Mouse (Mus musculus) granulocyte monocyte progenitor cell, adult 5-6 weeks (primary cell): ENCODE measurements at regions not wholly inside any gene's neighbourhood (a gene's known extent, or its start where the extent isn't known, plus 50 kb on each side); places are given as distances from the start of the nearest gene placed in this dataset.

ENCODE experiments used
- ATAC-seq: replicated peaks from 2 replicates; pipeline ENCODE4 v1.8.0; 2016; ENCODE audit warnings: mild to moderate bottlenecking, moderate TSS enrichment, inconsistent platforms; ENCODE audit not compliant: poor library complexity, severe bottlenecking

DNA sequence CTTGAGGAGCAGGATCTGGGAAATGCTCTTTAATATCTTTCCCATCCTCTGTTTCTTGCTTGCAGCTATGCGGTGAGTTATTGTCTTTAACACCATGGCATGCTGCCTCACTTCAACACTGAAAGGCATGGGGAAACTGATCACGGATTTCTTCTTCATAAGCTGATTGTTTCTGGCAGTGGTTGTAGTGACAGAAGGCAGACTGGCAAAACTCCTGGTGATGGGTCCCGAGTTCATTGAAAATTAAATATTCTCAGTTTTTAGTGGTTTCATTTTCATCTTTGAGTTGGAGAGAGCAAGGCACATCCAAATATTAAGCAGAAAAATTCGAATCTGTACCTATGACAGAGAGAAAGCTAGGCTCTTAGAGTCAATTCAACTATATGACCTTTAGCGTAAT, 617.0 kb upstream of the Kirrel3 start:
- ATAC-seq = no peak

DNA sequence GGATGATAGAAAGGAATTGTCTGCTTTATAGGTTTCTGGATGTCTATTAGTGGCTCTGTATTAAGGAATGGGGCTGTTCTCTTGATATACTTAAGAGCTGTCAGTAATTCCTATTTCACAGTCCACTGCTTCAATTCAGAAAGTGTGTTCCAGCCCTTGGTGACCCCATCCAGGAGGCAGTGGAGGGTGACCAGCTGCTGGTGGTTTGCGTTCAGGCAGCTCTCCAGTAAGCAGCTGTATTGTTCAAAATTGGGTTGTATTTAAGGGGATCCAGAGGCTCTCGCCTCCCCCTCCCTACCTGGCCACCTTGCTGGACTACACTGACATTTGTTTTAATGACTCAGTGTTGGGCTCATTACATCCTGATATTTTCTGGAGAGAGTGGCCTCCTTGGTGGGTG, 598.4 kb upstream of the Kirrel3 start:
- no peak for ATAC-seq

DNA sequence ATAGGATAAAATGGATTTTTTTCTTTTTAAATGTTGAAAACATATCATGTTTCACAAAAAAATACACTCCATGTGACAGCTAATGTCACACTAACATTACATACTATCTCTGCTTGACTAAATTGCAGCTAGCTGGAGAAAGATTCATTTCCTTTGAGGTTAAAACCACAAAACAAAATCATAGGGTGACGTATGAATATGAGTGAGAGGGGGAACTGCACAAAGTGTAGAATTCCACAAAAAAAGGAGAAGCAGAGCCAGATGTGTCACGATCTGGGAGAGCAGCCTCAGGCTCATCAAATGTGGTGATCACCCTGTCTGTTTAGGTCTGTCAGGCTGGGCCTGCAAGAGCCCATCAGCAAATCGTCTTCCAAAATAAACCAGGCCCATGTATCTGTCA, 593.7 kb upstream of the Kirrel3 start:
- ATAC-seq = no peak

DNA sequence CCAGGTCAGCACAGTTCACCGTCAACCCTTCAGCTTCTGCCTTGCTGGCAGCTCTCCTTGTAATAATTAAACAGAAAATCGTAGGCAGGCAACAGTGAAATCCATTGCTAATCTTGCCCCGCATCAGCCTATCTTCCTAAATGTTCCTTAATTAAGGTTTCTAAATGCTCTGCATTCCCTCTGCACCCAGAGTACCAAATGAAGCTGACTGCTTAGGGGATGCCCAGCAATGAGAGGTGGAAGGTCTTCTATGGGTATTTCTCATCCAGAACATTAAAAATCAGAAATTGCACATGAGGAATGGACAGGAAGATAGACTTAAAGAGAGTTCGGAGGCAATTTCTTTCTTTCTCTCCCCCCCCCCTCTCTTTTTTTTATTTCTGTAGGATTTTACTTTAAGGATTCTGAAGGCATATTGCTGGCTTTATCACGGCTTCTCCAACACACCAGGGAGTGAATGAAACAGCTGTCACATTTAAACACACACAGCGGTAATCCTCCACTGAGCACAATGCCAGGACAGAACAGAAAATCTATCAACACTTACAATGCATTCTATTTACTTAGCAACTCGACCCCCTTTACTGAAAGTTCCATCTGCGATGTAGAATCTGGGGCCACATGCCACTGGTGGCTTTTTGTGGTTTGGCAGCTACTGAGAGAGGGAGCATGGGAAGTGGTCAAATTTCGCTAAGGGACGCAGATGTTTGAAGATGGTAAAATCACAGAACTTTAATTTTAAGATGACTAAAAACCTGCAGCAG, 584.2 kb upstream of the Kirrel3 start:
- no peak for ATAC-seq

DNA sequence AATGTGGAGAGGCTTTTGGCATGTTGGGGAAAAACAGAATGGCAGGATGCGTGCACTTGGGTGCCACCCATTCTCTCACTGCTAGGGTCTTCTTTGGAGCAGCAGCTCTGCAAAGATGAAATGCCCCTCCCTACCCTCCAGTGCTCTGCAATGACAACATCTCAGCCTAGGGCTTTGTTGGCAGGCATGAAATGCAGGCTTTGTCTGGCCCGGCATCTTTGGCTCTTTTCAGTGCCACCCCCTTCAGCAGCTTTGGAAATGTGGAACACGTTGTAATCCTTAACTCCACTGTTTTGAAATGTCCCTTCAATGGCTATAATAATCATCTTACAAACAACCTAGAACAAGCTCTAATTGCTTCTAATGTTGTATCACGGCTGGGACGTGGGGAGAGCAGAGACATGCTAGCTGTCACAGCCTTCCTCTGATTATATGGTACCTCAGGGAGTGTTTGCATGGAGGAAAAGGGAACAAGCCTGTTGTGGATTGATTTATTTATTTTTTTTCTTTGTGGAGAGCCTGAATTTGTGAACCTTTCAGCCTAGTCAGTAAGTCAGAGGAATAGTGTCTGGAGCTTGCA, 581.6 kb upstream of the Kirrel3 start:
- ATAC-seq = no peak

DNA sequence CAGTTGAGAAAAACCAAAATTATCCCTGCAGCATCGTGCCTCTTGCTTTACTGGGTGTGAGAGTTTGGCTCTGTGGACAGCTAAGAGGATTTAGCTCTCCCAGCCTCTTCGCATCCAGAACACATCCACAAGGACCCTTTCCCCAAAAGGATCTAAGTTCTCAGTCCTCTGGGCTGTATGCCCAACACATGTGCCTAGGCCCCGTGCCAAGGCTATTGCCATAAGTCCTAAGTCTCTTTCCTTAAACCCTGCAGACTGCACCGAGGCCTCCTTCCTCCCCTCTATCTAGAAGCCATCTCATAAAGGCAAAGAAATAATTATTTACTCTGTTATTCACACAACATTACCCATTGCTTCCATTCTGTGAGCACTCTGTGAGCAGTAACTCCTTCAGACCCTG, 570.8 kb upstream of the Kirrel3 start:
- no peak for ATAC-seq

DNA sequence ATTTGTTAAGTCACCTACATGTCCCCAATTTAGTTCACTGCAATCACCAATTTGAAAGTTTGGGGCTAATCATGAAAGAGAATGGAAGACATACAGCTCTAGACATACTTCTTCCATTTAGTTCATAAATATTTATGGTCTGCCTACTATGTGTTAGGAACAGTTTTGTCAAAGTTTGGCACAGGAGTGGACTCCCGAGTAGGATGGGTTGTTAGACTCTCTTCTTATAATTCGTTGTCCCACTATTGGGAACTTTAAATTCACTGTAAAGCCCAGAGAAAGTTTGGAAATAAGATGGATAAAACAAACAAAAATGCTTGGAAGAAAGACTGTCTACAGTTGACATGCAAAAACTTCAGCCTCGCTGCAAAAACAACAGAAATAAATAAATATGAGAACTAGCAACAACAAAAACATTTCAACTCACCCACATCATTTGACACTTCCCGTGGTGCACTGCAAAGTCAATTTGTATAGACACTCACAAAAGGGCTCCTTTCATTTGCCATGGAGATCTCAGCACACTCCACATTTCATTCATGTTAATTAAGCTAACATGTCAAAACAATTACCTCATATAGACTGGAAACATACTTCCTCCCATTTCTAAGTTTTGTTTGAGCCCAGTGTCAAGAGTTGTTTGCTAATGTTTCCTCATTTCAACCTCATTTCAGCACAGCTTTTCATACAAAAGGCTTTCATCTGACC, 570.2 kb upstream of the Kirrel3 start:
- ATAC-seq = no peak

DNA sequence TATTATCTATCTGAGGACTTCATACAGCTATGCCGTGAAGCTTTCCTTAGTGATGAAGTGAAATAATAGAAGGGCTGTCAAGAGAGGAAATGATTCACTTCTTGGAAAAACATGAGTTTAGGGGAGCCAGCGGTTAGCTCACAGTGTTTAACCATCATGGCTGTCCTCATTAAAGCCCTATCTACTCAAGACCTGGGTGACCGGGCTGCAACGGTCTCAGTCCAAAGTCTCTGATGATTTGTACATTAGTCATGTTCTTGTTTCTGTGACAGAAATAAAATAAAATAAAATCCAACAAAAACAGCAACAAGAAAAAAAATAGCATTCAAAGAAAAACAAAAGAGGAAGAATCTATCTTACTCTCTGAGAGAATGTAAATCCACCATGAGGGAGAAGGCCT, 555.4 kb upstream of the Kirrel3 start:
- ATAC-seq = no peak

DNA sequence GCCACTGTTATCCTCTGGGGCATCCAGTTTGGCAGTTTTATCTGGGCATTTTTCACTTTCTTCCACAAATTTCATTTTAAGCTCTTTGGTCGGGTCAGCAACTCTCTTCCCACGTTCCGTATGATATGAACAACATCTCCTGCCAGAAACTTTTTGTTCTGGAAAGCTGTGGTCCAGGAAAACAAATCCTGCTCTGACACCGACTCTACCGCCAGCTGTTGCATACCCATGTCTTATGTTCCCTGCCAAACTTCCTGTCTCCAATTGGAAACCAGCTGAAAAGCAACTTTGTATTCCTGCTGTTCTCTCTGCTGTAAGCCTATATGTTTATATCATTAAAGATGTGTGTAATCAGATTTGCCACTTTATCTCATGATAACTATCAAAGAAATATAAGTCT, 551.6 kb upstream of the Kirrel3 start:
- ATAC-seq = no peak

DNA sequence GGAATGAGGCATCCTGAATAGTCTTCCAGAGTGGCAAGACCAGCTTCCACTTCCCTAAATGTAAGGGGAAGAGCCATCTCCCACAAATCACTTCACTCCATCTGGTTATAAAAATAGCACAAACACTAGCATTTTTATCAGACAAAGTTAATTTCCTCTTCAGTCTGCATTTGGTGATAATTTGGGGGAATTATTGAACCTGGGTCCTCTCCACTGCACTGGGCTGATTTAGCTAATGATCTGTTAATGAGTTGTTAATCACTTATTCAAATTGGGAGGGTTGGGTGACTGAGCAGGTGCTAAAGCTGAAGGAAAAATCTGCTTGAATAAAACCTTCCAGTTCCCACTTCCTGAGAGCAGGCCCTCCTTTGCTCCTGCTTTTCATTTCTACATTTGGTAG, 531.4 kb upstream of the Kirrel3 start:
- no peak for ATAC-seq
